Mouse (Mus musculus): ENCODE measurements at regions not wholly inside any gene's neighbourhood (a gene's known extent, or its start where the extent isn't known, plus 50 kb on each side); places are given as distances from the start of the nearest gene placed in this dataset.

DNA sequence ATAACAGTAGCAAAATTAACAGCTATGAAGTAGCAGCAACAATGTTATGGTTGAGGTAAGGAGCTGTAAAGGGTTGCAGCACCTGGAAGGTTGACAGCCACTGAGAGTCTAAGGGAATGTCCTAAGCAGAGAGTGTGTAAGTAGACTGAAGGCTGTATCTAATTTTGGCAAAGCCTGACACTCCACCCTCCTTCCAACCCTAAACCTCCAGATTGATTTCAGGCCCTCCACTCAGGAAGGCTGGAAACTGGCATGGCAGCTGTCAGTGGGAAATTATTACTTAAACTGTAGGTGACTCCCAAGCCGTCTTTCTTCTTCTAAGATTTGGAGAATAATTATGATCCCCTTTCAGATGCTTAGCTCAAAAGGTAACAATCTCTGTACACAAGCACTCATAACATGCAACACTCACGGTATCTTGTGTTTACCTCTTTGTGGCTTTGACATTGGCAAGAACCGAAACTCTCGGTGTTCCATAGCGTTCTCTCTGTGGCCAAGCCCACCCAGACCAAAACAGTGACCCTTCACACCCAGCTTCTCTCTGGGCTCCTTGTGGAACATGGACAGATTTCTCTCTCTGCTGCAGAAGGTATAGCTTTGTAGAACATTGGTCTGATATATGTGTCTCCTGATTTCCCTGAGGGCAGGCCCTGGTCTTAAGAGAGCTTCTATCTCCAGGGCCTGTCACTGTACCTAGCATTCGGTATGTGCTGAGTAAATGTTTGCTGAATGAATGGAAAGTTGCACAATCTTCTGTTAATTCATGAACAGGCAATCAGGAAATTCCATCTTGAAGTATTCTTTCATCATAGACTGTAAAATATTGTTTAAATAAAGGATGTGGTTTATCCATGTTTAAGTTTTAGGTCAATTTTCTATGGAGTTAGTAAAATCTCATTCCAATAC lies 102.0 kb upstream of the Gm15217 start:
- no peak for DNase-seq (ENCODE audit: extremely low spot score, low read depth, low spot score)

DNA sequence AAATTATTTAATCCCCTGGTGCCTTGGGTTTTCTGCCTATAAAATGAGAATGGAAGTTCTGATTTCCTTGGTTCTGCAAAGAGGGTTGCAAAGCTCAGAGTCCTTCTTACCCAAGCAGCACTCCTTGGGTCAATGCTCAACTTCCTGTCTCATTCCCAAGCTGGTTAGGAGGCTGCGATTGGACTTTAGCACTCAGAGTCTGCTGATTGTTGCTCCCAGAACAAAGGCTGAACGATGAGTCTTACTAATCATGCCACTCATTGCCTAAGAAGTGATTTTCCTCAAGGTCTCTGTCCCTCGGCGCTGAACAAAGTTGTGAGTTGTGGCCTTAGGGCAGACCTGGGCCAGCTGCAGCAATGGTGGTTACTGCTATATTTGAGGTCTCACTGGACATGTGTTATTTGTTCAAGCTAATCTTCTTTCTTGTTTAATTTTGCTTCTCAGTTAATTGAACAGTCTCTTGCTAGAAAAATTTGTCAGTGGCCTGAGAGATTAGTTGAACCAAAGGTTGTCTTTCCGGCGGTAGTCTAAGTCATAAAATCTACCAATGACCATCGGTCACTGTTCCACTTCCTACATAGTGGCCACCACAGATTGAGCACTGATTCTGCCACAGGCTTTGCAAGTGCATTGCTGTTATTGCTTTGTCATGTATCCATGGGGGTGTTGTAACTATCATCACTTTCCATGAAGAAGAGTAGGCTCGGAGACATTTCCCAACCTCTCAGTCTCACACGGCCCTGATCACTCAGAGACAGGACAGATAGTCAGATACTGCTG lies 101.2 kb upstream of the Gm15217 start:
- DNase-seq (ENCODE audit: extremely low spot score, low read depth, low spot score), result no peak

DNA sequence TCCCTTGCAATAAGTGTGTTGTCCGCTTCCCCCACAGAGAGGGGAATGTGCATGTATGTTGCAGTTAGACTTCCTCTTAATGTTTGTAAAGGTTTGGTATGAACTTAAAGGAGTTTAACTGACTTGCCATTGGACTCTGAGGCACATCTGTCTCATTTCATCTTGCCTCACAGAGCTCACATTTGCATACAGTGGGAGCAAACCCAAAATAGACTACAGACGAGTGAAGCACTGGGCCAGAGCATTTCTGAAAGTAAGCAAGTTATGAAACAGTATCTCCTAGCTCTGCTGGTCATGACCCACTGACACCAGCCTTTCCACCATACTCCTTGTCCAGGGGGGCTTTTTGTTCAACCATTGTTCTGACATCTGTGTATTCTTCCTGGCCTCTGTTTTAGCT lies 86.8 kb upstream of the Gm15217 start:
- no peak for DNase-seq (ENCODE audit: extremely low spot score, low read depth, low spot score)

DNA sequence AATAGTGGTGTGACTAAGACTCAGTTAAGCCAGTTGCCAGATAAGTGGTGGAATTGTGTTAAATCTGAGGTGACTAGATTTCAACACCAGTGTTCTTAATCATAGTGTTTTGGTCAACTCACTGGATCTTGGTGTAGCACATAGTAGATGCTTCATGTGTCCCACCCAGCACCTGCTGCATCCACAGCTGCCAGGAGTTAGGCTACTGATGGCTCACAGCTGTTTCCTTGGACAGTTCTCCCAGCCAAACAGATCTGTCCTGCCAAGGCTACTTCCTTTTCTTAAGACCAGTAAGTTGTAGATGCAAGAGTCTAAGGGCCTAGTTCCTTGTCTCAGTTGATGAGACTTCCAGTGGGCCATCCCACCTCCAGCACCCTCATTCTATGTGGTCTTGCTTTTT lies 82.9 kb upstream of the Gm15217 start:
- no peak for DNase-seq (ENCODE audit: extremely low spot score, low read depth, low spot score)

DNA sequence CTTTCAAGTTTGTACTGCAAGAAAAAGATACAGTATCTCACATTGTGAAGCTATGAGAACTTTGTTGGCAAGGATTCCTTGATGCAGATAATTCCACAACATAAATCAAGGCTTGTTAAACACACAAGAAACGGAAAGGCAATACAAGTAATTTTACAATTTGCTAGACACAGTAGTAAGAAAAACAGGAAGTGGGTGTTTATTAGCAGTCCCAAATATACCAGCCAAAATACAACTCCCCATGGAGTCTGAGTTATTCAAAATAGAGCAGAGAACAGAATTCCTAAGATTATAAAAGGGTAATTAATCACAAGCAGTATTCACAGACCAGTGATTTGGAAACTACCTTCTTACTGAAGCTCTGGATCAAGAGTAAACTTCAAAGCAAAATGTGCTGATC lies 78.7 kb upstream of the Gm15217 start:
- no peak for DNase-seq (ENCODE audit: extremely low spot score, low read depth, low spot score)

DNA sequence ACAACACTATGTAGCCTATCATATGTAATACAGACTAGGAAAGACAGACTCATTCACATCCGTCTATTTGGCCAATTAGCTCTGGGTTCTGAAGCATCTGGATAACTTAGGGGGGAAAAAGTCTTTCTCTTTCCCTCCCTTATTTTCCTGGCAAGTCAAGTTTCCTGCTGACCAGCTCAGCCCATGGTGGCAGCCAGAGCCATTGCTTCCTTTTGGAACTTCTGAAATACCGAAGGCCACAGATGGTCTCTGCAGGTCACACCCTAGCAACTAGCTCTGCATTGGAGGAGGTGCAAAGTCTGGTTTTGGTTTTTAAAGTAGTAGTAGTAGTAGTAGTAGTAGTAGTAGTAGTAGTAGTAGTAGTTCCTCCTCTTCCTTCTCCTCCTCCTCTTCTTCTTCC lies 76.6 kb upstream of the Gm15217 start:
- no peak for DNase-seq (ENCODE audit: extremely low spot score, low read depth, low spot score)

DNA sequence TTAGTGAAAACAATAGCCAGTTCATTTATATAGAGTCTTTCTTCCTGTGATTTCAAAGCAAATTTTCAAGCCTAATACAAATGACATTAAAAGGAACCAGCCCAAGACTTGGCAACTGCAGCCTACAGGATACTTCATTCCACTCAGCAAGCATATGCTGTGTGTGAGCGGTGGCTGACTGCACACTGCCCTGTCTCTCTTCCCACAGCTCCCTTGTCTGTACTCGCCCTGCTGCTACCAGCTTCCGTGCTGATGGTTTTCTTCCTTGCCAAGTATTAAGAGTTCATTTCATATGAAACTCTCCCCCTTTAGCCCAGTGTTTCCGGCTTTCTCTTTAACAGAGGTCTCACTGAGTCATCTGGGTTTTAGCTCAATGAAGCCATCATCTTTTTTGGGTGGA lies 73.9 kb upstream of the Gm15217 start:
- no peak for DNase-seq (ENCODE audit: extremely low spot score, low read depth, low spot score)

DNA sequence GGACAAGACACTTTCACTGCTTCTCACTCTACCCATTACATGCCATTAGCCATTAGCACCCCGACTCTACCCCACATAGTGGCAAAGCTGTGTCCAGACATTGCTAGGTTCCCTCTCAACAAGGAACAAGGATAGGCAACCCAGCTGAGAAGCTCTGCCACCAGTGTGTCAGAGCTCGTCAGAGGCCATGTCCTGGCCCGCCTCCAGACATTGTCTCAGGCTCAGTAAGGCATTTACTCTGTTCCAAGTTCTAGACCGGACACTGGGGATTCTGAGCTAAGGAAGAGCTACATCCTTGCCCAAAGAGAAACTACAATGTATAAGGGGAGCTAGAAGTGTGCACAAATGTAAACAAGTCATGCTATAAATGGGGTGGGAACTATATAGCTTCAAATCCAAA lies 66.2 kb upstream of the Gm15217 start:
- DNase-seq (ENCODE audit: extremely low spot score, low read depth, low spot score), result no peak

DNA sequence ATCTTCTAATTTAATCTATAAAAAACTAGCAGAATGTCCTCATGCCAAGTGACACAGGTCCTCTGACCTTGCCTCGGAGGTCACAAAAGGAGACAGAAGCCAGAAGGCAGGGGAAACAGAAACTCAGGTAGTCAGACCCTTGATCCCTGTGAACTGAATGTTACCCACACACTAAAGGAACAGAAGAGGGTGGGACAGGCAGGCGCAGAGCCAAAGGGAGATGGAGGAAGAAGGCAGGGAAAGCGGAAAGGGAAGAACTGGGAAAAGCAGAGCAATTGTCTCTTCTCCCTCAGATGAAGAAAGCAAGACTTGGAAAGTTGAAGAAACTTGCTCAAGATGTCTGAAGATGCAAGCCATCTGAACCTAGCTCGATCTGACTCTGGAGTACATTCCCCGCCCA lies 62.7 kb upstream of the Gm15217 start:
- no peak for DNase-seq (ENCODE audit: extremely low spot score, low read depth, low spot score)

DNA sequence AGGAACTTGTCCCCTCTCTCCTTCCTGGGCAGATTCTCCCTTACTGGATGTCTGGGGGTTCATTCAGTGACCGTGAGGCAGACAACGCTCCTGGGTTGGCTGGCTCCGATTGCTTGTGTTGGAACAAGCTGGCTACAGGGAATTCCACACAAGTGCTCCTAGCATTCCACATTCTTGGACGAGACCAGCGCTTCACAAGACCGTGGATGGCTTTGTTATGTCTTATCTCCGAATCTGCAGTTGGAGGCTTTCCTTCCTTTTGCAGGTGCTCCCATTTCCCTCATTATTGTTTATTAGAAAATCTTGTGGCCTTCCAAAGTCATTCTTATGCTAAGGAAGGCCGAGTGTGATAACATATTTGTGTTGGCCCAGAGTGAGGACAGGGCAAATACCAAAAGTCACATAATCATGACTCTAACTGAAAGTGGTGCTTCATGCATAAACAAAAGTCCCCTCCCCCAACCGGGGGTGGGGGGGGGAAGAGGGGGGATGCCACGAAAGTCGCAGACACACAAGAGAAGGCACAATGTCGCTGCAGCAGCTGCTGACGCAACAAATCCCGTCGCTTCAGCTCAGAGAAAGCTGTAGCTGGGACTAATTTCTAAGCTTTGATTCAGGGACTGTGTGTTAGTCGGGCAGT lies 61.7 kb upstream of the Gm15217 start:
- DNase-seq (ENCODE audit: extremely low spot score, low read depth, low spot score), result no peak

DNA sequence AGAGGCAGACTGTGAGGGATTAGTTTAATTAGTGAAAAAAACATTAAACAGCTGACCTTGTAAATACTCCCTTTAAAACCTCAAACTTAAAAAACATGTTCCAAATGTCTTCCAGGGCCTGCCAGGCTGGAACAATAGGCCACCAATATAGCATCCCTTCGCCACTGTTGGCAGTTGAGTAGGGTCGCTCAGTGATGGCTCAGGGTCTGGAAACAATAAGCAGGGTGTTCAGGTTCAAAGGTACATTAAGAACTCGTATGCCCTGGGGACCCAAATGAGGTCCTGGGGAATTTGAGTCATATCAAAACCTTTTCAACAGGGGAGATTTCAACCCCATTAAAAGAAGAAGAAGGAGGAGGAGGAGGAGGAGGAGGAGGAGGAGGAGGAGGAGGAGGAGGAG lies 51.1 kb upstream of the Gm15217 start:
- peak; percentile 39 for DNase-seq (ENCODE audit: extremely low spot score, low read depth, low spot score)
